Mouse (Mus musculus) forebrain, embryonic 11.5 days (tissue): ENCODE data around the gene 1700006A11Rik. TPM values are rescaled to one million over a fixed set of nuclear protein-coding genes. Genes with fewer than 3 reads are reported as not detected.

Experiments
- polyA plus RNA-seq: library from polyadenylated mRNA; unstranded; fragments of >200 nt; fragmentation: Nextera tagmentation; extraction: Ambion mirVana; gene quantifications from 2 replicates; pipeline ENCODE4 v1.2.1, GENCODE M21; 2014

Gene 1700006A11Rik
- polyA plus RNA-seq, 1 experiment from 2014 or later = not detected

Other genes starting within 250 kb of the 1700006A11Rik start
- gene Tram1l1, start 105.2 kb downstream of the 1700006A11Rik start, polyA plus RNA-seq = 20.4 and 20.5 TPM in 2 replicates
- gene 1700003H04Rik, start 155.1 kb upstream of the 1700006A11Rik start, polyA plus RNA-seq = not detected in 2 replicates